Mouse (Mus musculus): ENCODE measurements at regions not wholly inside any gene's neighbourhood (a gene's known extent, or its start where the extent isn't known, plus 50 kb on each side); places are given as distances from the start of the nearest gene placed in this dataset.

DNA sequence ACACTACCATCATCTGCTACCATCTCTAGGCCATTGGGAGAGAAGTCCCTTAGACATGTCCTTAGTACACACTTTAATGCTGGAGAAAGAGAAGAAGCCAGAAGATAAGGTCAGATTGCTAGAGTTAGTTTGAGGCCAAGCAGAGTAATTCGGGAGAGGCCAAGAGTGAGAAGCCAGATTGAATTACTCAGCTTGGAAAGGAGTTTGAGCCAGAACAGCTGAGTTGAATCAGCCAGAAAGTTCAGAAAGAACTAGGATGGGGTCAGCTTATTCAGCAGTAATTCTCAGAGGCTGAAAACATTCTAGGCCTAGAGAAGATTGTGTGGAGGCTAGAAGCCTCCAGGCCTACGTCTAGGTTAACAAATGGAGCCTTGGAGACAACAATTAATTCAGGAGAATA is 244.2 kb upstream of the Gm12728 start:
- TF ChIP-seq USF1 (IDR thresholded peaks at IDR 0.05; ENCODE audit: low read depth): no peak
- no peak for TF ChIP-seq MYOG (IDR thresholded peaks at IDR 0.05; ENCODE audit: control insufficient read depth in 1 of 3, insufficient read depth in 1 of 3, insufficient read length in 2 of 3, low read depth in 2 of 3)
- TF ChIP-seq POLR2A (IDR thresholded peaks at IDR 0.05; ENCODE audit: insufficient read length, low read depth): no peak

Data from myocyte (in vitro differentiated cells).